Mouse (Mus musculus) limb, embryonic 13.5 days (tissue): ENCODE measurements around the gene Proser3. TPM values are rescaled to one million over a fixed set of nuclear protein-coding genes. Genes with fewer than 3 reads are reported as not detected.

Source experiments
- ATAC-seq: fragments of 200-750 bp; cut with Nextera tagmentation; 2 replicates; pipeline ENCODE4 v1.8.0; 2017; ENCODE audit warnings: low read depth, moderate number of reproducible peaks, moderate TSS enrichment; ENCODE audit not compliant: low FRiP score
- H3K27ac ChIP-seq: fragments of 300-500 bp; sonication (generic); 2 replicates; pipeline ENCODE4 v1.5.1; 2015; ENCODE audit warnings: inconsistent platforms, mild to moderate bottlenecking, moderate library complexity
- H3K27me3 ChIP-seq: fragments of 300-500 bp; sonication (generic); 2 replicates; pipeline ENCODE4 v1.6.1; 2015; ENCODE audit warnings: mild to moderate bottlenecking, inconsistent platforms
- H3K36me3 ChIP-seq: fragments of 300-500 bp; sonication (generic); 2 replicates; pipeline ENCODE4 v1.6.1; 2015; ENCODE audit warnings: inconsistent platforms, mild to moderate bottlenecking, moderate library complexity
- H3K4me1 ChIP-seq: fragments of 300-500 bp; sonication (generic); 2 replicates; pipeline ENCODE4 v1.6.1; 2015; ENCODE audit warnings: inconsistent platforms
- H3K4me2 ChIP-seq: fragments of 300-500 bp; sonication (generic); replicated peaks from 2 replicates; pipeline ENCODE4 v1.6.1; 2015; ENCODE audit warnings: inconsistent platforms, mild to moderate bottlenecking, moderate library complexity
- H3K4me3 ChIP-seq: fragments of 300-500 bp; sonication (generic); 2 replicates; pipeline ENCODE4 v1.5.1; 2015; ENCODE audit warnings: moderate library complexity, mild to moderate bottlenecking, inconsistent platforms
- H3K9ac ChIP-seq: fragments of 300-500 bp; sonication (generic); 2 replicates; pipeline ENCODE4 v1.6.1; 2015; ENCODE audit warnings: mild to moderate bottlenecking, inconsistent platforms
- H3K9me3 ChIP-seq: fragments of 300-500 bp; sonication (generic); 2 replicates; pipeline ENCODE4 v1.6.1; 2016; ENCODE audit warnings: inconsistent platforms
- WGBS: fragments of 180-500 bp; shearing (Covaris S2); methylation state at CpG from one replicate; pipeline ENCODE4 v1.1.7; 2015; 5-methylcytosine and 5-hydroxymethylcytosine counted together
- polyA plus RNA-seq: library from polyadenylated mRNA; unstranded; fragments of >200 nt; fragmentation: Nextera tagmentation; extraction: Ambion mirVana; gene quantifications from 2 replicates; pipeline ENCODE4 v1.2.1, GENCODE M21; 2015

Proser3 gene
- polyA plus RNA-seq, 1 experiment from 2014 or later, result 13.9 TPM

GRCm38 (mm10) chr7:30556894-30557536 is 4.9 kb upstream of the Proser3 start:
- 93% methylated on average over 18 of the region's 18 CpGs for WGBS
- Histone ChIP-seq H3K27me3 (no peaks in the 10 kb centered on the region), H3K36me3 (peaks cover 36% of the 10 kb centered on the region), H3K4me2 (no peak overlapping the region), H3K9ac (no peak overlapping the region), H3K9me3 (no peaks in the 10 kb centered on the region), H3K4me3 (no peak overlapping the region), H3K27ac (no peak overlapping the region), H3K4me1 (peaks cover 46% of the 10 kb centered on the region)
- ATAC-seq, result no peak

GRCm38 (mm10) chr7:30553810-30554584 is 1.9 kb upstream of the Proser3 start:
- peak overlapping the region; percentile 95; the same call in 1 of the 2 replicates for H3K27ac ChIP-seq
- 84% methylated on average over 22 of the region's 22 CpGs for WGBS
- H3K4me2 ChIP-seq, result peak overlapping the region; percentile 94
- H3K27me3 ChIP-seq, result no peaks in the 10 kb centered on the region
- no peak for ATAC-seq
- H3K9ac ChIP-seq, result peak overlapping the region; percentile 77
- peaks cover 36% of the 10 kb centered on the region for H3K4me1 ChIP-seq
- H3K9me3 ChIP-seq, result no peaks in the 10 kb centered on the region
- peaks cover 42% of the 10 kb centered on the region for H3K36me3 ChIP-seq
- peak overlapping the region; percentile 68 for H3K4me3 ChIP-seq

DNA sequence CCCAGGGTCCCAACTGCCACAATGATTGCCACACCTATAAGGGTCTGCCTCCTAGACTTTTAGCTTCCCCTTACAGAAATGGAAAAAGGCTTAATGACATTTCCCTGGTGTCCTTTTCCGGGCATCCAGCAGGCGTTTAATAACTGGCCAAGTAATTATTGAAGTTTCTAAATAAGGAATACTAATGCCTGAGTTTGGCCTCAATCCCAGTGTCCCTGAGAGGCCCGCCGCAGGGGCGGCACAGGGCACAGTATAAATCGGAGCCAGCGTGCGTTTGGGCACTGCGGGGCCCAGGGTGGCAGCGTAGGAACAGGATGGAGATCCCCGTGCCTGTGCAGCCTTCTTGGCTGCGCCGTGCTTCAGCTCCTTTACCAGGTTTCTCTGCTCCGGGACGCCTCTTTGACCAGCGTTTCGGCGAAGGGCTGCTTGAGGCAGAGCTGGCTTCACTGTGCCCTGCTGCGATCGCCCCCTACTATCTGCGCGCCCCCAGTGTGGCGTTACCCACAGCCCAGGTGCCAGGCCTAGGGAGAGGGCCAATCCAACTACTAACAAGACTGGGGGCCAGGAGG is 1.0 kb upstream of the Proser3 start:
- Histone ChIP-seq H3K27me3 (no peaks in the 10 kb centered on the region), H3K9me3 (no peaks in the 10 kb centered on the region), H3K9ac (peak overlapping the region; percentile 77), H3K4me3 (peak overlapping the region; percentile 68), H3K4me1 (peaks cover 27% of the 10 kb centered on the region), H3K27ac (peak overlapping the region; percentile 95), H3K4me2 (peak overlapping the region; percentile 94), H3K36me3 (peaks cover 51% of the 10 kb centered on the region)
- ATAC-seq, result no peak
- WGBS, result 5% methylated on average over 23 of the region's 23 CpGs

DNA sequence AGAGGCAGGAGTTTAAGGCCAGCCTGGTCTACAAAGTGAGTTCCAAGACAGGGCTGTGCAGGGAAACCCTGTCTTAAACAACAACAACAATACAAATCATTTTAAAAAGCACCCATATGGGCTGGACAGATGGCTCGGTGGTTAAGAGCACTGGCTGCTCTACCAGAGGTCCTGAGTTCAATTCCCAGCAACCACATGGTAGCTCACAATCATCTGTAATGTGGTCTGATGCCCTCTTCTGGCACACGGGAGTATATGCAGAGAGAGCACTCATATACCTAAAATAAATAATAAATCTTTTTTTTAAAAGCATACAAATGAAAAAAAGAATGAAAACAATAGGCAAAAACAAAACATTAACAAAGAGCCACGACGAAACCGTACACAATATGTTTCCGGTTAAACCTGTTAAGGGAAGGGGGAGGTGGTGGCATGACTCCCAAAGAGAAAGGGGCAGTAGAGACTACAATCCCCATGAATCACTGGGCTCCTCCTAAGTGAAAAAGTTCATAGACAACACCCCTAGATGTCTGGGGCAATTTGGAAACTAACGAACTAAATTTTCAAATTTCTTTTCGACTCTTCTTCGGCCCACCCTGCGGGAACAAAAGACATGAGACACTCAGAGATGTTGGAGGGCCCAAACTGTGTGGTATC is 526 bp downstream of the Proser3 start:
- Histone ChIP-seq H3K9me3 (no peaks in the 10 kb centered on the region), H3K4me2 (peak overlapping the region; percentile 94), H3K36me3 (peaks cover 52% of the 10 kb centered on the region), H3K4me3 (peak overlapping the region; percentile 68), H3K27ac (peak overlapping the region; percentile 95), H3K4me1 (peaks cover 23% of the 10 kb centered on the region), H3K27me3 (no peaks in the 10 kb centered on the region), H3K9ac (peak overlapping the region; percentile 75)
- ATAC-seq, result peak; percentile 65
- WGBS, result 3% methylated on average over 10 of the region's 10 CpGs

GRCm38 (mm10) chr7:30550603-30551002 is 1.5 kb downstream of the Proser3 start:
- Histone ChIP-seq H3K9ac (no peak overlapping the region), H3K4me3 (0 out of 2 replicates have a peak overlapping the region, but pooled peaks have one; percentile 68), H3K9me3 (no peaks in the 10 kb centered on the region), H3K27ac (no peak overlapping the region), H3K4me2 (0 out of 2 replicates have a peak overlapping the region, but pooled peaks have one; percentile 94), H3K27me3 (no peaks in the 10 kb centered on the region), H3K4me1 (peaks cover 23% of the 10 kb centered on the region), H3K36me3 (peaks cover 52% of the 10 kb centered on the region)
- no peak for ATAC-seq
- 100% methylated on average over 1 of the region's 1 CpGs for WGBS

DNA sequence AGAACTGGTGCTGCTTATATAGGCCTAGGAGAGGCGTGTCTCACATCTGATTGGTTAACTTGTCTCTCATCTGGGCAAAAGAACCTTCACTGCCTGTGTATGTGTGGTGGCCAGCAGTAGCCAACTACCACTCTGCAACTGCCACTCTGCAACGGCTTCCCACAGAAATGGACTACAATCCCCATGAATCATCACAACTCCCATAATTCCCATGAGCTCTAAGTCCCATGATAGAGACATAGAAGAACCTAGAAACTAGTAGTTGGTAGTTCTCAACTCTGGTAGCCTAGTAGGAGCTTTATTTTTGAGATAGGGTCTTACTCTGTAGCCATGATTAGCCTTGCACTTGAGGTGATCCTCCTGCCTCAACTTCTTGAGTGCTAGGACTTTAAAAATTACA is 2.2 kb downstream of the Proser3 start:
- Histone ChIP-seq H3K27me3 (no peaks in the 10 kb centered on the region), H3K9me3 (no peaks in the 10 kb centered on the region), H3K27ac (no peak overlapping the region), H3K4me2 (no peak overlapping the region), H3K4me1 (peaks cover 23% of the 10 kb centered on the region), H3K4me3 (no peak overlapping the region), H3K9ac (no peak overlapping the region), H3K36me3 (peaks cover 50% of the 10 kb centered on the region)
- WGBS, result 87% methylated on average over 2 of the region's 2 CpGs
- no peak for ATAC-seq

DNA sequence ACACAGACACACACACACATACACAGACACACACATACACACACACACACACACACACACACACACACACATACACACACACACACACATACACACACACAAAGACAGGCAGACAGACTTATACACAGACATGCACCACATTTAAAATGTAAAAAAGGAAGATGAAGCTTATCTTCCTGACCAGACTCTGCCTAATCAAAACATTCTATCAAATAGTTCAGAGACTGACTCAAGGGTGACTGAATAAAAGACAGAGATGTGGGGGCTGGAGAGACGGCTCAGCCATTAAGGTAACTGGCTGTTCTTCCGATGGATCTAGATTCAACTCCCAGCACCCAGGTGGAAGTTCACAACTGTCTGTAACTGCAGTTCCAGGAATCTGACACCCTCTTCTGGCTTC is 7.8 kb downstream of the Proser3 start:
- no peak overlapping the region for H3K4me3 ChIP-seq
- WGBS, result 94% methylated on average over 2 of the region's 2 CpGs
- H3K4me2 ChIP-seq, result no peak overlapping the region
- H3K4me1 ChIP-seq, result no peaks in the 10 kb centered on the region
- H3K27ac ChIP-seq, result no peak overlapping the region
- peaks cover 75% of the 10 kb centered on the region for H3K36me3 ChIP-seq
- H3K27me3 ChIP-seq, result no peaks in the 10 kb centered on the region
- no peak for ATAC-seq
- H3K9ac ChIP-seq, result no peak overlapping the region
- H3K9me3 ChIP-seq, result no peaks in the 10 kb centered on the region

GRCm38 (mm10) chr7:30540572-30540971 is 11.5 kb downstream of the Proser3 start:
- Histone ChIP-seq H3K27ac (no peak overlapping the region), H3K9ac (no peak overlapping the region), H3K9me3 (no peaks in the 10 kb centered on the region), H3K27me3 (no peaks in the 10 kb centered on the region), H3K36me3 (peaks cover 52% of the 10 kb centered on the region), H3K4me3 (no peak overlapping the region), H3K4me1 (peaks cover 1% of the 10 kb centered on the region), H3K4me2 (no peak overlapping the region)
- ATAC-seq, result no peak
- WGBS, result 88% methylated on average over 7 of the region's 7 CpGs

DNA sequence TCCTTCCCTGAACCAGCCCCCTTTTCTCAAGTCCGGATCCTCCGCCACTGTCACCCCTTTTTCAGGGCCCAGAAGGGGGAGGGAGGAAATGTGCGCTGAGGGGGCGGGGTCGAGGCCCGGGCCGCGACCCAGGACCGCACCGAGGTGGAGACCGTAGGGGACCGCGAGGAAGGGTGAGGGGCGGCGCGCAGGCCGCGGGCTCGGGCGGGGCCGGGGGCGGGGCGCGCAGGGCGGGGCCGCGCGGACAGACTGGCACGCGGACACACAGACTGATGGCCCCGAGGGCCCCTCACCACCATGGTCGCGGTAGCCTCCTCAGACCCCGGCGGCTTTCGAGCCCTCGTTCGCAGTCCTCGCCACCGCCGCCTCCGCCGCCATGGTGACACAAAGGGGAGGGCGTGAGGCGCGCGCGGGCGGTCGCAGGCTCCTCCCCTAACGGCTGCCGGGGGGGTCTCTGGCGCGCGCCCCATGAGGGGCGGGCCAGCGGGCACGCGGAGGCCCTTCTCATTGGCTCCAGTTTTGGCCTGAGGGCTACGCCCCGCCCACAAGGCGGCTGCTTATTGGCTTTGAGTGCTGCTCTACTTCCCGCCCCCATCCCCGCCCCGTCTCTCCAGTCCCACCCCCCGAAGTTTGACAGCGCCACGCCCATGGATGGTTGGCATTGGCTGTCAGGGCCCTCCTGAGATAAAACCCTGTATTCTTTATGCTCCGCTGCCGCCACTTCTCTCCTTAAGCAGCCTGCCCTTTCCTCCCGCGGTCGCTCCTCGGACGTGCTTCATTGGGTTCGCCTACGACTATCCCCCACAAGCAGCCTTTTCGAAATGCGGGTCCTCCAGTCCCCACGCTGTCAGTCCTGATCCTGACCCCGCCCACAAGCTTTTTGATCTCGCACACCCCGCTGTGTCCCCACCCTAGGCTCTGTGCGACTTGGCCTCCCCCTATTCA is 17.2 kb downstream of the Proser3 start, which contains the start of gene Arhgap33:
TSS of gene Arhgap33 (minus strand) at position 428 of the 945 bp plus-strand sequence.
- Histone ChIP-seq H3K9me3 (no peaks in the 10 kb centered on the region), H3K9ac (peak within 1 kb of the TSS; percentile 75), H3K4me2 (peak within 1 kb of the TSS; percentile 88), H3K4me1 (peaks cover 21% of the 10 kb centered on the region), H3K27ac (peak within 1 kb of the TSS; percentile 65; the same call in 1 of the 2 replicates), H3K27me3 (no peaks in the 10 kb centered on the region), H3K36me3 (peaks cover 48% of the 10 kb centered on the region), H3K4me3 (peak within 1 kb of the TSS; percentile 73)
- WGBS, result under 1% methylated on average over 60 of the region's 84 CpGs
- peak; percentile 95 for ATAC-seq

- Histone ChIP-seq H3K27me3 (no peaks in the 10 kb centered on the region), H3K4me2 (peak overlapping the region; percentile 88), H3K9ac (peak overlapping the region; percentile 75), H3K27ac (0 out of 2 replicates have a peak overlapping the region, but pooled peaks have one; percentile 22), H3K4me3 (peak overlapping the region; percentile 73), H3K9me3 (no peaks in the 10 kb centered on the region), H3K36me3 (peaks cover 48% of the 10 kb centered on the region), H3K4me1 (peaks cover 21% of the 10 kb centered on the region)
- WGBS, result 7% methylated on average over 24 of the region's 26 CpGs
- ATAC-seq, result no peak; the same call in 1 of the 2 replicates
Observed at GRCm38 (mm10) chr7:30533941-30534632, 18.0 kb downstream of the Proser3 start.
